8 mouse cellular contexts compared by ENCODE assay signal in genomic region chr2:119237871-119238220, GRCm38 (mm10). TPM values are rescaled to one million over a fixed set of nuclear protein-coding genes. Genes with fewer than 3 reads are reported as not detected.
DNase-seq lines count a peak whose midpoint lies in the region; ATAC-seq lines count a peak whose summit lies in the region.

No protein-coding gene starts in this region.

- intact Hi-C loops in left cerebral cortex, postnatal 36 days (cut with DNase I), result no loop called here

- no peaks in the 10 kb centered on the region for H3K36me3 ChIP-seq in kidney, embryonic 16.5 days (ENCODE audit: insufficient read depth, low read length)
- H3K36me3 ChIP-seq in forebrain, embryonic 12.5 days (replicated peaks), result no peaks in the 10 kb centered on the region
- no peaks in the 10 kb centered on the region for H3K36me3 ChIP-seq in liver, embryonic 12.5 days
- no peaks in the 10 kb centered on the region for H3K36me3 ChIP-seq in stomach, embryonic 15.5 days

- H3K27me3 ChIP-seq in kidney, embryonic 16.5 days (ENCODE audit: insufficient read depth, low read length), result peaks cover 43% of the 10 kb centered on the region
- peaks cover 76% of the 10 kb centered on the region for H3K27me3 ChIP-seq in forebrain, embryonic 12.5 days
- H3K27me3 ChIP-seq in liver, embryonic 12.5 days (replicated peaks), result peaks cover 92% of the 10 kb centered on the region
- H3K27me3 ChIP-seq in stomach, embryonic 15.5 days (replicated peaks), result peaks cover 30% of the 10 kb centered on the region

- peak overlapping the region; percentile 76 for H3K9ac ChIP-seq in kidney, embryonic 16.5 days (replicated peaks; ENCODE audit: low read length)
- H3K9ac ChIP-seq in forebrain, embryonic 12.5 days, result no peak overlapping the region
- H3K9ac ChIP-seq in liver, embryonic 12.5 days, result no peak overlapping the region
- peak overlapping the region; percentile 54 for H3K9ac ChIP-seq in stomach, embryonic 15.5 days

- WGBS in kidney, embryonic 16.5 days, result 1% methylated on average over 31 of the region's 31 CpGs
- 2% methylated on average over 31 of the region's 31 CpGs for WGBS in forebrain, embryonic 12.5 days
- 4% methylated on average over 31 of the region's 31 CpGs for WGBS in liver, embryonic 12.5 days (ENCODE audit: insufficient replicate concordance)
- WGBS in stomach, embryonic 15.5 days, result 3% methylated on average over 31 of the region's 31 CpGs

- H3K27ac ChIP-seq in kidney, embryonic 16.5 days (ENCODE audit: low read length), result peak overlapping the region; percentile 83
- H3K27ac ChIP-seq in forebrain, embryonic 12.5 days, result no peak overlapping the region
- no peak overlapping the region for H3K27ac ChIP-seq in liver, embryonic 12.5 days
- H3K27ac ChIP-seq in stomach, embryonic 15.5 days, result peak overlapping the region; percentile 87

- H3K4me3 ChIP-seq in kidney, embryonic 16.5 days (ENCODE audit: low read length), result peak overlapping the region; percentile 65
- H3K4me3 ChIP-seq in forebrain, embryonic 12.5 days (replicated peaks), result peak overlapping the region; percentile 44
- H3K4me3 ChIP-seq in liver, embryonic 12.5 days, result peak overlapping the region; percentile 49
- H3K4me3 ChIP-seq in stomach, embryonic 15.5 days (replicated peaks), result peak overlapping the region; percentile 55

- H3K9me3 ChIP-seq in kidney, embryonic 16.5 days (ENCODE audit: low read length), result no peaks in the 10 kb centered on the region
- no peaks in the 10 kb centered on the region for H3K9me3 ChIP-seq in forebrain, embryonic 12.5 days
- H3K9me3 ChIP-seq in liver, embryonic 12.5 days (replicated peaks), result no peaks in the 10 kb centered on the region
- H3K9me3 ChIP-seq in stomach, embryonic 15.5 days, result no peaks in the 10 kb centered on the region

- no peak; the same call in 1 of the 2 replicates for ATAC-seq in kidney, embryonic 16.5 days (ENCODE audit: low FRiP score, low TSS enrichment)
- no peak for ATAC-seq in forebrain, embryonic 12.5 days (ENCODE audit: low FRiP score)
- ATAC-seq in liver, embryonic 12.5 days, result no peak
- ATAC-seq in stomach, embryonic 15.5 days (ENCODE audit: insufficient read depth, low FRiP score, low read depth), result 0 out of 2 replicates have a peak, but pooled peaks have one; percentile 4

- H3K4me1 ChIP-seq in kidney, embryonic 16.5 days (ENCODE audit: insufficient read depth, low read length), result peaks cover 9% of the 10 kb centered on the region; the same call in 1 of the 2 replicates
- H3K4me1 ChIP-seq in forebrain, embryonic 12.5 days, result peaks cover 14% of the 10 kb centered on the region
- H3K4me1 ChIP-seq in liver, embryonic 12.5 days, result peaks cover 16% of the 10 kb centered on the region
- H3K4me1 ChIP-seq in stomach, embryonic 15.5 days, result peaks cover 12% of the 10 kb centered on the region; the same call in 1 of the 2 replicates

- DNase-seq in kidney, adult 8-10 months, result no peak
- peak; percentile 18 for DNase-seq in WW6 (ENCODE audit: low read depth, low spot score)
- no peak for DNase-seq in layer of hippocampus, postnatal 25 days (ENCODE audit: extremely low spot score in 1 of 2, low spot score in 1 of 2)
- no peak for DNase-seq in left cerebral cortex, postnatal 36 days (ENCODE audit: low spot score in 2 of 2)

- peak overlapping the region; percentile 77 for H3K4me2 ChIP-seq in kidney, embryonic 16.5 days (replicated peaks; ENCODE audit: low read depth, low read length)
- H3K4me2 ChIP-seq in forebrain, embryonic 12.5 days, result peak overlapping the region; percentile 62
- H3K4me2 ChIP-seq in liver, embryonic 12.5 days, result peak overlapping the region; percentile 69
- peak overlapping the region; percentile 83 for H3K4me2 ChIP-seq in stomach, embryonic 15.5 days

RNA-seq across cellular contexts. Expression of gene Spint1, which starts 0.7 kb away (rescaled TPM):
- polyA plus RNA-seq in kidney, embryonic 16.5 days (2015; fragmentation: Nextera tagmentation; extraction: Ambion mirVana), result 48.9 and 49.4 TPM in 2 replicates
- 2.0 and 2.1 TPM in 2 replicates for polyA plus RNA-seq in forebrain, embryonic 12.5 days (2016; fragmentation: Nextera tagmentation; extraction: Ambion mirVana)
- polyA plus RNA-seq in liver, embryonic 12.5 days (2016; fragmentation: Nextera tagmentation; extraction: Ambion mirVana), result 0.44 and 0.77 TPM in 2 replicates
- polyA plus RNA-seq in stomach, embryonic 15.5 days (2015; fragmentation: Nextera tagmentation; extraction: Ambion mirVana), result 74.8 and 80.2 TPM in 2 replicates
- total RNA-seq in layer of hippocampus, postnatal 25 days (2021), result 1 to 10 TPM in 1 of 2 experiments, under 1 TPM in 1; 0.92 to 1.9 TPM
- 1 to 10 TPM in 1 of 2 experiments, under 1 TPM in 1; 0.76 to 1.3 TPM for total RNA-seq in left cerebral cortex, postnatal 36 days (2021)

RNA-seq across cellular contexts. Expression of gene Ppp1r14d, which starts 8.1 kb away (rescaled TPM):
- 1.0 and 1.2 TPM in 2 replicates for polyA plus RNA-seq in kidney, embryonic 16.5 days (2015; fragmentation: Nextera tagmentation; extraction: Ambion mirVana)
- polyA plus RNA-seq in forebrain, embryonic 12.5 days (2016; fragmentation: Nextera tagmentation; extraction: Ambion mirVana), result not detected in 2 replicates
- not detected in 2 replicates for polyA plus RNA-seq in liver, embryonic 12.5 days (2016; fragmentation: Nextera tagmentation; extraction: Ambion mirVana)
- polyA plus RNA-seq in stomach, embryonic 15.5 days (2015; fragmentation: Nextera tagmentation; extraction: Ambion mirVana), result 3.0 and 4.4 TPM in 2 replicates
- not detected for total RNA-seq in layer of hippocampus, postnatal 25 days (2021)
- not detected for total RNA-seq in left cerebral cortex, postnatal 36 days (2021)

RNA-seq across cellular contexts. Expression of gene Dnajc17, which starts 29.3 kb away (rescaled TPM):
- polyA plus RNA-seq in kidney, embryonic 16.5 days (2015; fragmentation: Nextera tagmentation; extraction: Ambion mirVana), result 21.0 and 21.6 TPM in 2 replicates
- polyA plus RNA-seq in forebrain, embryonic 12.5 days (2016; fragmentation: Nextera tagmentation; extraction: Ambion mirVana), result 26.0 and 26.7 TPM in 2 replicates
- 11.6 and 13.2 TPM in 2 replicates for polyA plus RNA-seq in liver, embryonic 12.5 days (2016; fragmentation: Nextera tagmentation; extraction: Ambion mirVana)
- polyA plus RNA-seq in stomach, embryonic 15.5 days (2015; fragmentation: Nextera tagmentation; extraction: Ambion mirVana), result 18.5 and 19.4 TPM in 2 replicates
- total RNA-seq in layer of hippocampus, postnatal 25 days (2021), result 10 to 100 TPM; 15.8 to 19.7 TPM
- total RNA-seq in left cerebral cortex, postnatal 36 days (2021), result 10 to 100 TPM; 16.4 to 16.6 TPM

RNA-seq across cellular contexts. Expression of gene Zfyve19, which starts 29.4 kb away (rescaled TPM):
- polyA plus RNA-seq in kidney, embryonic 16.5 days (2015; fragmentation: Nextera tagmentation; extraction: Ambion mirVana), result 64.1 and 67.2 TPM in 2 replicates
- 45.9 and 51.1 TPM in 2 replicates for polyA plus RNA-seq in forebrain, embryonic 12.5 days (2016; fragmentation: Nextera tagmentation; extraction: Ambion mirVana)
- 27.7 and 29.9 TPM in 2 replicates for polyA plus RNA-seq in liver, embryonic 12.5 days (2016; fragmentation: Nextera tagmentation; extraction: Ambion mirVana)
- polyA plus RNA-seq in stomach, embryonic 15.5 days (2015; fragmentation: Nextera tagmentation; extraction: Ambion mirVana), result 48.7 and 58.0 TPM in 2 replicates
- total RNA-seq in layer of hippocampus, postnatal 25 days (2021), result 10 to 100 TPM; 28.3 to 38.8 TPM
- 10 to 100 TPM; 34.9 TPM for total RNA-seq in left cerebral cortex, postnatal 36 days (2021)

RNA-seq across cellular contexts. Expression of gene Rhov, which starts 33.2 kb away (rescaled TPM):
- polyA plus RNA-seq in kidney, embryonic 16.5 days (2015; fragmentation: Nextera tagmentation; extraction: Ambion mirVana), result 1.8 and 2.3 TPM in 2 replicates
- polyA plus RNA-seq in forebrain, embryonic 12.5 days (2016; fragmentation: Nextera tagmentation; extraction: Ambion mirVana), result 3.7 and 3.9 TPM in 2 replicates
- polyA plus RNA-seq in liver, embryonic 12.5 days (2016; fragmentation: Nextera tagmentation; extraction: Ambion mirVana), result 0.07 TPM in 1 of 2 replicates, not detected in the other
- 27.1 and 28.4 TPM in 2 replicates for polyA plus RNA-seq in stomach, embryonic 15.5 days (2015; fragmentation: Nextera tagmentation; extraction: Ambion mirVana)
- total RNA-seq in layer of hippocampus, postnatal 25 days (2021), result 1 to 10 TPM; 6.3 to 6.9 TPM
- total RNA-seq in left cerebral cortex, postnatal 36 days (2021), result 10 to 100 TPM in 1 of 2 experiments, 1 to 10 TPM in 1; 7.9 to 10.9 TPM

Comparison
In these comparisons a context has a peak if more than half of its experiments do, and no peak if none do; other contexts are left out.
1. H3K27ac ChIP-seq: peak in kidney, embryonic 16.5 days (single experiment) and stomach, embryonic 15.5 days (single experiment); none in forebrain, embryonic 12.5 days (single experiment) and liver, embryonic 12.5 days (single experiment).
2. H3K9ac ChIP-seq: peak in kidney, embryonic 16.5 days (single experiment) and stomach, embryonic 15.5 days (single experiment); none in forebrain, embryonic 12.5 days (single experiment) and liver, embryonic 12.5 days (single experiment).
3. RNA of gene Spint1, which starts 0.7 kb away (polyA plus RNA-seq): 74.8 to 80.2 TPM in stomach, embryonic 15.5 days and 48.9 to 49.4 TPM in kidney, embryonic 16.5 days; 2.0 to 2.1 TPM in forebrain, embryonic 12.5 days and 0.44 to 0.77 TPM in liver, embryonic 12.5 days; every median in the first group is over 10 times any median in the second.
4. Peak in every context shown above with its lines, with median percentiles within 50 percentile points of each other: H3K4me2 ChIP-seq and H3K4me3 ChIP-seq.